7 mouse cellular contexts compared by ENCODE assay signal in the genomic region with DNA sequence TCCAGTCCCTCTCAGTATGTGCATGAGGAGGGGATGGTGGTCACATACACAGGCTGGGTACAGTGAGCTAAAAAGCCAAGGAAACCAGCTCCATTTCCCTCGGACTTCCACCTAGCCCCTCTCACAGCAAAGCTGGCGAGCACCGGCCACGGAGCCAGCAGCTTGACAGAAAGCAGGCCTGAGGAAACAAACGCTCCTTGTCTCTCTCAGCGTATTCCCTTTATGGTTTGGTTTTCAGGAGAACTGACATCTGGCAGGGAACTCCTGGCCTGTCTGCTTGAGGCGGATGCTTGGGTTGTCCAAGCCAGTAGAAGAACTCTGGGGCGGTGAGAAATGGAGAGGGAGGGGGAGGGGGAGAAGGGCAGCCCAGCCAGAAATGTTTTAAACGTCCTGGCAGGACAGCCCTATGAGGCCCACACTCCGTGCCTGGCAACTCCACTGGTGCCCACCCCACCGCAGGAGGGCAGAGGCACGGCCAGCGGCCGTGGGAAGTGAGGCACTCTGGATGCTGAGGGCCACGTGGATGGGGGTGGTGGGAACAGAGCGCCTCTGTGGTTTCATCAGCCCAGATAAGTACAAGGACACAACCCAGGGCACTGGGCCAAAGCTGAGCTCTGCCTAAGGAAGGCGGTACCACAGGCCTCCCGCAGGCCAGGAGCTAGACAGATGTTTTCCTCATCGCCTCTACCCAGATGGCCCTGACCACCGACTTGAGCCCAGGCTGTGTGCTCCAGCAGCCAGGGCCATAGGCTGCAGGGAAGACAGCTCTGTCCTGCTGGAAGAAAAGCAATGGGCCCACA. TPM values are rescaled to one million over a fixed set of nuclear protein-coding genes. Genes with fewer than 3 reads are reported as not detected.
DNase-seq lines count a peak whose midpoint lies in the region; ATAC-seq and TF ChIP-seq lines count a peak whose summit lies in the region.

No protein-coding gene starts in this region.

- TF ChIP-seq CTCF in heart, adult 2 months (IDR thresholded peaks at IDR 0.05) = peak; percentile 26
- TF ChIP-seq CTCF in kidney, adult 2 months (conservative IDR thresholded peaks at IDR 0.05; ENCODE audit: insufficient read depth, insufficient read length, low read depth, low read length) = no peak

- no peaks in the 10 kb centered on the region for H3K9me3 ChIP-seq in embryonic facial prominence, embryonic 13.5 days
- no peaks in the 10 kb centered on the region for H3K9me3 ChIP-seq in limb, embryonic 10.5 days (replicated peaks)
- H3K9me3 ChIP-seq in midbrain, embryonic 13.5 days = no peaks in the 10 kb centered on the region

- intact Hi-C loops in heart, adult 2 months (cut with DNase I) = loop anchor here (1.0 kb wide), 1 partner anchor 13 kb away; no protein-coding TSS in a partner anchor

- peak; percentile 97 for DNase-seq in adrenal gland, postnatal 10 days
- peak; percentile 93 to 96 for DNase-seq in heart, adult 2 months
- peak; percentile 90 for DNase-seq in kidney, adult 2 months
- peak; percentile 64 for DNase-seq in limb, embryonic 10.5 days (ENCODE audit: low spot score)
- DNase-seq in spleen, postnatal 10 days (ENCODE audit: low spot score in 2 of 2) = peak; percentile 39 to 78

- peak overlapping the region; percentile 29 for H3K4me2 ChIP-seq in embryonic facial prominence, embryonic 13.5 days
- no peak overlapping the region for H3K4me2 ChIP-seq in midbrain, embryonic 13.5 days (replicated peaks)

- no peak overlapping the region for H3K4me3 ChIP-seq in embryonic facial prominence, embryonic 13.5 days
- no peak overlapping the region for H3K4me3 ChIP-seq in heart, adult 2 months
- H3K4me3 ChIP-seq in kidney, adult 2 months (ENCODE audit: insufficient read depth, low read depth, low read length) = no peak overlapping the region
- no peak overlapping the region for H3K4me3 ChIP-seq in limb, embryonic 10.5 days
- H3K4me3 ChIP-seq in midbrain, embryonic 13.5 days (replicated peaks) = no peak overlapping the region

- peaks cover 25% of the 10 kb centered on the region for H3K4me1 ChIP-seq in embryonic facial prominence, embryonic 13.5 days
- H3K4me1 ChIP-seq in heart, adult 2 months (ENCODE audit: control insufficient read depth, insufficient read depth, low read length) = peaks cover 18% of the 10 kb centered on the region
- H3K4me1 ChIP-seq in kidney, adult 2 months (ENCODE audit: control insufficient read depth, insufficient read depth, low read length) = peaks cover 3% of the 10 kb centered on the region; the same call in 1 of the 2 replicates
- H3K4me1 ChIP-seq in limb, embryonic 10.5 days = peaks cover 26% of the 10 kb centered on the region
- no peaks in the 10 kb centered on the region for H3K4me1 ChIP-seq in midbrain, embryonic 13.5 days (replicated peaks)

- no peaks in the 10 kb centered on the region; the same call in 1 of the 2 replicates for H3K36me3 ChIP-seq in embryonic facial prominence, embryonic 13.5 days
- no peaks in the 10 kb centered on the region for H3K36me3 ChIP-seq in heart, adult 2 months (ENCODE audit: control insufficient read depth, insufficient read depth, low read length)
- H3K36me3 ChIP-seq in kidney, adult 2 months (ENCODE audit: control insufficient read depth, insufficient read depth, low read length) = no peaks in the 10 kb centered on the region
- H3K36me3 ChIP-seq in limb, embryonic 10.5 days = peaks cover 7% of the 10 kb centered on the region; the same call in 1 of the 2 replicates
- H3K36me3 ChIP-seq in midbrain, embryonic 13.5 days = 0 out of 2 replicates have a peak, but pooled peaks cover 8% of the 10 kb centered on the region

- H3K79me2 ChIP-seq in heart, adult 2 months (replicated peaks; ENCODE audit: control insufficient read depth, insufficient read depth, low read length) = no peaks in the 10 kb centered on the region

- 0 out of 2 replicates have a peak overlapping the region, but pooled peaks have one; percentile 37 for H3K9ac ChIP-seq in embryonic facial prominence, embryonic 13.5 days
- peak overlapping the region; percentile 14; the same call in 1 of the 2 replicates for H3K9ac ChIP-seq in heart, adult 2 months (ENCODE audit: low read depth, low read length)
- H3K9ac ChIP-seq in midbrain, embryonic 13.5 days (replicated peaks) = no peak overlapping the region

- H3K27me3 ChIP-seq in embryonic facial prominence, embryonic 13.5 days = no peaks in the 10 kb centered on the region
- no peaks in the 10 kb centered on the region for H3K27me3 ChIP-seq in heart, adult 2 months (ENCODE audit: control insufficient read depth, insufficient read depth, low read length)
- no peaks in the 10 kb centered on the region for H3K27me3 ChIP-seq in kidney, adult 2 months (replicated peaks; ENCODE audit: control insufficient read depth, insufficient read depth, low read length)
- H3K27me3 ChIP-seq in limb, embryonic 10.5 days (ENCODE audit: low read depth, poor library complexity, severe bottlenecking) = no peaks in the 10 kb centered on the region
- H3K27me3 ChIP-seq in midbrain, embryonic 13.5 days = no peaks in the 10 kb centered on the region

- TF ChIP-seq POLR2A in heart, adult 2 months (IDR thresholded peaks at IDR 0.05; ENCODE audit: insufficient read depth, low read depth, low read length) = no peak
- TF ChIP-seq POLR2A in kidney, adult 2 months (IDR thresholded peaks at IDR 0.05; ENCODE audit: low read depth, low read length) = no peak

- no peak; the same call in 1 of the 2 replicates for TF ChIP-seq EP300 in heart, adult 2 months (IDR thresholded peaks at IDR 0.05; ENCODE audit: insufficient read depth, low read depth, low read length)

- peak; percentile 63 for ATAC-seq in embryonic facial prominence, embryonic 13.5 days (ENCODE audit: insufficient number of reproducible peaks, insufficient read depth, low FRiP score, low TSS enrichment, low read depth)
- peak; percentile 53; the same call in 1 of the 2 replicates for ATAC-seq in midbrain, embryonic 13.5 days

- H3K27ac ChIP-seq in embryonic facial prominence, embryonic 13.5 days = peak overlapping the region; percentile 87
- peak overlapping the region; percentile 92 for H3K27ac ChIP-seq in heart, adult 2 months
- H3K27ac ChIP-seq in kidney, adult 2 months (ENCODE audit: insufficient read depth, low read depth, low read length) = peak overlapping the region; percentile 67
- peak overlapping the region; percentile 82 for H3K27ac ChIP-seq in limb, embryonic 10.5 days
- no peak overlapping the region for H3K27ac ChIP-seq in midbrain, embryonic 13.5 days

- WGBS in embryonic facial prominence, embryonic 13.5 days = 44% methylated on average over 20 of the region's 20 CpGs
- WGBS in heart, adult 2 months = 3% methylated on average over 20 of the region's 20 CpGs
- WGBS in kidney, adult 2 months = 54% methylated on average over 20 of the region's 20 CpGs
- 33% methylated on average over 20 of the region's 20 CpGs for WGBS in limb, embryonic 10.5 days
- 80% methylated on average over 20 of the region's 20 CpGs for WGBS in midbrain, embryonic 13.5 days

RNA-seq across cellular contexts. Expression of a gene that starts 19.4 kb away (rescaled TPM):
- total RNA-seq in adrenal gland, postnatal 10 days (2021) = 10 to 100 TPM; 13.9 to 21.9 TPM
- polyA plus RNA-seq in embryonic facial prominence, embryonic 13.5 days (2015; fragmentation: Nextera tagmentation; extraction: Ambion mirVana) = 27.9 and 30.0 TPM in 2 replicates
- 1 to 10 TPM; 7.3 to 7.6 TPM for total RNA-seq in heart, adult 2 months (2021)
- 16.9 and 22.9 TPM in 2 replicates for polyA plus RNA-seq in heart, adult 2 months (2012; rRNA removed)
- polyA plus RNA-seq in kidney, adult 2 months (2012; rRNA removed) = 45.4 and 57.9 TPM in 2 replicates
- 22.4 and 28.5 TPM in 2 replicates for polyA plus RNA-seq in limb, embryonic 10.5 days (2016; fragmentation: Nextera tagmentation; extraction: Ambion mirVana)
- 26.2 and 28.4 TPM in 2 replicates for polyA plus RNA-seq in midbrain, embryonic 13.5 days (2015; fragmentation: Nextera tagmentation; extraction: Ambion mirVana)

RNA-seq across cellular contexts. Expression of a gene that starts 47.3 kb away (rescaled TPM):
- total RNA-seq in adrenal gland, postnatal 10 days (2021) = 10 to 100 TPM; 15.2 to 19.9 TPM
- 14.8 and 16.4 TPM in 2 replicates for polyA plus RNA-seq in embryonic facial prominence, embryonic 13.5 days (2015; fragmentation: Nextera tagmentation; extraction: Ambion mirVana)
- total RNA-seq in heart, adult 2 months (2021) = 1 to 10 TPM; 3.9 to 4.9 TPM
- 15.9 and 21.4 TPM in 2 replicates for polyA plus RNA-seq in heart, adult 2 months (2012; rRNA removed)
- polyA plus RNA-seq in kidney, adult 2 months (2012; rRNA removed) = 76.4 and 83.5 TPM in 2 replicates
- 4.3 and 4.5 TPM in 2 replicates for polyA plus RNA-seq in limb, embryonic 10.5 days (2016; fragmentation: Nextera tagmentation; extraction: Ambion mirVana)
- polyA plus RNA-seq in midbrain, embryonic 13.5 days (2015; fragmentation: Nextera tagmentation; extraction: Ambion mirVana) = 90.9 and 91.6 TPM in 2 replicates
